Mouse (Mus musculus) A20 (cell line): ENCODE data around the gene 2810004N23Rik.

Source experiments
- DNase-seq: peaks from one replicate; pipeline ENCODE4 v3.0.0-alpha.2; 2011; ENCODE audit warnings: low read depth, low spot score

Gene 2810004N23Rik

DNA sequence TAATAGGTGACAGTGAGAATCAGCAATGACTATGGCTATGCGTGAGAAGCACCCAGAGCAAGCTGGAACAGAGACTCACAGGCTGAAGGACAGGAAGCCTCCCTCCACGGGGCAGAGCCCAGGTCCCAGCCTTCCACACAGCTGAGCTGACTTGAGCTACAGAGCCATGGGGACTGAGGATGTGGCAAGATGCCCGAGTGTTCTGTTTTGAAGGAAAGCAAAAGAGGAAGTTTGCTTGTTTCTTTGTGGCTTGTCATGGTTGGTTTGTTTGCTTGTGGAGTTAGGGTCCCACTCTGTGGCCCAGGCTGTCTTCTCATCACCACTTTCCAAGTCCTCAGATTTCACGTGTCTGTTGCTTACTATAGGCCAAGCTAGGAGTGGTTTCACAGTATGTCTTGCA lies 72.2 kb downstream of the 2810004N23Rik start:
- peak; percentile 67 for DNase-seq
